Mouse (Mus musculus) hindlimb bud, embryonic 11.5 days (tissue): ENCODE data around the gene Tmem131.

Experiments used
- DNase-seq: peaks from one replicate; pipeline ENCODE4 v3.0.0-alpha.2; 2012; ENCODE audit warnings: low read depth, low spot score; ENCODE audit errors: extremely low spot score

Gene Tmem131

DNA sequence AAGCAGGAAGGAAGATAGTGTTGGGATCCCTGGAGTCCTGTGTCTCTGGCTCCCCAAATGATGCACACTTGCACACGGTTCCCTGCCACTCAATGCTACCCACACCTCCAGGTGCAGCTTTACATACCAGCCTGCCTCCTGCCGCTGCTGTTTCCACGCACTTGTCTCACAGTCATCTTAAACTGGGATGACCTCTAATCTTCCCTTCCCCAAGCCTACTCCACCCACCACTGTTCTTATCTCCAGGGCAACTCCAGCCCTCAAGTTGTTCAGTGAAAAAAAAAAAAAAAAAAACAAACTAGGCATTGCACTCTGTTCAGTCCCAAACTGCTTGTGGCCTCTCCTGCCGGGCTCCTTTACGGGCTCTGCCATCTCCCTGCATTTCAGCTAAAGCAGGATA is at the start of gene Tmem131:
Tmem131 (minus strand) TSS at position 14 of the 400 bp plus-strand sequence.
- no peak for DNase-seq

- DNase-seq, result no peak
Measured at GRCm38 (mm10) chr1:36988561-36988960, 45.1 kb upstream of the Tmem131 start.

GRCm38 (mm10) chr1:36988161-36988560 is 44.7 kb upstream of the Tmem131 start:
- DNase-seq, result no peak

DNA sequence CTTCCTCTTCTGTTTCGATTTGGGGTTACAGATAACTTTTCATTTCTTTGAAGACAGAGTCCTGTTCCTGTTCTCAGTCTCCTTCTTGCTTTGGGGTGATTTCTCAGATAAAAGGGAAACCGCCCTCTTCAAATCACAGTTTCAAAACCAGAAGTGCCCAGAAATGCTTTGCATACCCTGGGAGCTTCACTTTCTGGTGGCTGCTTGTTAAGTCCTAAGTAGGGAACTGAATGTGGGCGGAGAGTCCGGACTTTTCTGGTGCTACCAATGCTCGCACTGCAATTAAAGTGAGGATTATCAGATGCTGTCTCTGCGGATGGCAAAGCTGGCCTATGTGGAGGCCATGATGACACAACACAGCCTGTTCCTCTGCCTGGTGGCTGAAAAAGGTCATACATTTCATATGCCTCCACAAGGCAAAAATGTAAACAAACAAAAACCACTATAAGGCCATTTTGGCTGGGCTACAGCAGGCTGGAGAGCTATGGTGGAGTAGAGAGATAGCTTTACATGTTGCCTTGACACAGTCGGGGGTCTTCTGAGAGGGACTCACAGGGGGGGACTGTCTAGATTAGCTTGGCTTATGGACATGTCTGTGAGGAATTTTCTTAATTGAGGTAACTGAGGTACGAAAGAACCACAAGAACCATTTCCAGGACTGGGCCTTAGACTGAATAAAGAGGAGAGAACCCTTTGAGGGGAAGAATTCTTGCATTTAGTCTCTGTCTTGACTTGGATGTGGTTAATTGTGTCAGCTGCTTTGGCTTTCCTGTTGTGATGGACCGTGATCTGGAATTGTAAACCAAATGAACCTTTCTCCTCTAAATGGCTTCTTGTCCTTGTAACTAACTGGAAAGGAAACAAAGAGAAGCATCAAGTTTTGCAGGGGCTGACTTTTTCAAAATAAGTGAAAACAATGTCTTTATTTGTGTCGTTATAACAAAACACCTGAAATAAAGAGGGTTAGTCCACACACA is 44.0 kb upstream of the Tmem131 start:
- DNase-seq, result no peak

DNA sequence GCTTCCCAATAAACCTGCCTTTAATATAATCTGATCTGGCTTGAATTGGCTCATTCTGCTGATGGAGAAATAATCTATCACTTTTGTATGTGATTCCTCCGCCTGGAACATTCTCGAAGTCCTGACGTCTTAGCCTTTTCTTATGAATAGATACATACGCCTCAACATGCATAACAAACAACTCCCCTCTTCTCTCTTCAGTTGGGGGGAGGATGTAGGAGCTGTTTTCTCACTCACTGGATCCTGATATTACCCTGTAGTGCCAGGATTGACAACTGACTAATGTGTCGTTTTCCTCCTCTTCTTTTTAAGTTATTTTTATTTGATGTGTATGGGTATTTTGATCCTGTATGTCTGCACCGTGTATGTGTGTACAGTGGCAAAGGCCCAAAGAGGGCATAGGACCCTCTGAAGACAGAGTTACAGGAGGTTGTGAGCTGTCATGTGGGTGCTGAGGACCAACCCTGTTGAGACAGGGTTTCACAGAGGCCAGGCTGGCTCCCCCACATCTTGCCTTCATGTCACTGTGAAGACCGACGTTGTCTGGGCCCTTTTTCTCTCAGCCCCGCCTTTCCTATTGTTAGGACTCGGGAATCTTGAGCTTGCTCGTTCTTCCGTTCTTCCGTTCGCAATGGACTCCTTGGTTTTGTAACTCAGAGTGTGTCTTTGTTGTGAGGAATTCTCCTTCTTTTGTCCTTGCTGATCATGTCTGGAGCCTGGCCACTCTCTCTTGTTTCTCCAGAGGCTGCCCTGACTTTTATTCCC is 43.1 kb upstream of the Tmem131 start:
- DNase-seq, result no peak

DNA sequence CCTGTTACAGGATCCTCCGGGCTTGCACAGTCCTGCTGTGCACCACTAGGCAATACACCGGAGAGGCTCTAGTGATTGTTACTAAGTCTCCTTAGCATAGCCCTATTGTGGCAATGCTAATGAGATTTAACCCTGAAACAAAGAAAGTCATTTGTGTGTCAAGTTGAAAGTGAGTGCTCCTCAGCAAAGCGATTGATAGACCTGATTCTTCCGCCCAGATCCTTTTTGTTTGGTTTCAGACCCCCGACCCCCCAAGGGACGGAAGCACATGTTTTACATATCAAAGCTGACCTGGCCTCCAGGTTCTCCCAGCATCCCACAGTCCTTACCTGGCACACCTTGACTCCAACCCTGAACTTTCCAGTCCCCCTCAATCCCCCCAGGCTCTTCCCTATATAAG is 42.4 kb upstream of the Tmem131 start:
- no peak for DNase-seq

DNA sequence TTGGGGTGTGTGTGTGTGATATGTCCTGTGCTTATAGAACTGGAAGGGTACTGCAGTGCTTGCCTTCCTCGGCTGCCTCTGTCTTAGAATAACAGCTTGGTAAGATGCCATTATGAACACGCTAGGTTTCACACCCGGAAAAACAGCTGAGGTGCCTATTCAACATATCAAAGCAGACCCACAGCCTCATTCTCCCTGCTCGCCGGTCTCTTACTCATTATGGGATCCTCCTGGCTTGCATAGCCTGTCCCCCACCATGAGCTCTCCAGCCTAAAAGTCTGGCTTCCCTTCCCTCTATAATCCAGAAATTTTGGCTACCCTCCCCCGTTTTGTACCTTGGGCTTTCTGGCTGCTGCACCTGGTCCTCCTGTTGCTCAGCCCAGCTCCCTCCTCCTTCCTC is 40.9 kb upstream of the Tmem131 start:
- no peak for DNase-seq

GRCm38 (mm10) chr1:36983754-36984153 is 40.3 kb upstream of the Tmem131 start:
- no peak for DNase-seq

- DNase-seq, result no peak
Measured at GRCm38 (mm10) chr1:36982191-36982961, 38.9 kb upstream of the Tmem131 start.

DNA sequence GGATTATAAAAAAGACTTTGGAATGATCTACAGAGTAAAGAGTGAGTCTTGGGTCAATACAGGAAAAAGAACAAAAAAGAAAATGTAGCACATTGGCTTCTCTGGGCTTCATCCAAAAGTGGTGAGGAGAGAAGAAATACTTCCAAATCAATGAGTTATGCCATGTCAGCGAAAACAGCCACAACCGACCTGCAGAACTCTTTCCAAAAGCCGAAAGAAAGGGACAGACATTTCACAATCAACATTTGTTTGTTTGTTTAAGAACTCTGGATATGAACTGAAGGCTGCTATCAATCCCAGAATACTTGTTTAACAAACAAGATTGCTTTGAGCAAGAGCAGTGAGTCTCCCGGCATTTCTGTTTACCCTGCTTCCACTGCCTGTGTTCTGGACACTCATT is 33.3 kb upstream of the Tmem131 start:
- DNase-seq, result no peak

DNA sequence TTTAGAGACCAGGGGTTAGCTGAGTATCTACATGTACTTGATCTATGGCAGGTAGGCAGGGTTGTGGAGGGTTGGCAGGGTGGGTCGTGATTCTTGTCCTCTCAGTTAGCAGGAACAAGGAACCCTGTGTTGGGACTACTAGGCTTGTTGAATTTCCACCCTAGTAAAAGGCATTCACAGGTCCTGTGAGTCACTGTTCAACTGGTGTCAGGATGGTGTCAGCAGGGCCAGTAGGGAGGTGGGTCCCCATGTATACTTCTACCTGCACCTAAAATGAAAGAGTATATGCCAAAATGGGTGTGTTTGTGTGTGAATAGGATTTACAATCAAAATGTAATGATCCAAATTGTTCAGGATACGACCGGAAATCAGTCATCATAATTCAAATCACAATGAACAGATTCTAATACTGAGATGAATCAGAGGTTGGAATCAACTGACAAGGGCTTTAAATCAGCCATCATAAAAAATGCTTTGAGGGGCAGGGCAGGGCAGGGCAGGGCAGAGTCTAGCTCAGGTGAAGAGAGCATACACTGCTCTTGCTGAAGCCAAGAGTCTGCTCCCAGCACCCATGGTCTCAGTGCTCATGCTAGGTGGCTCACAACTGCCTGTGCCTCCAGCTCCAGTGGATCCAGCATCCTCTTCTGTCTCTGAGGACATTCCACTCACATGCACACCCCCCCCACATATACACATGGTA is 27.6 kb upstream of the Tmem131 start:
- no peak for DNase-seq

GRCm38 (mm10) chr1:36965831-36966230 is 22.4 kb upstream of the Tmem131 start:
- DNase-seq, result no peak

DNA sequence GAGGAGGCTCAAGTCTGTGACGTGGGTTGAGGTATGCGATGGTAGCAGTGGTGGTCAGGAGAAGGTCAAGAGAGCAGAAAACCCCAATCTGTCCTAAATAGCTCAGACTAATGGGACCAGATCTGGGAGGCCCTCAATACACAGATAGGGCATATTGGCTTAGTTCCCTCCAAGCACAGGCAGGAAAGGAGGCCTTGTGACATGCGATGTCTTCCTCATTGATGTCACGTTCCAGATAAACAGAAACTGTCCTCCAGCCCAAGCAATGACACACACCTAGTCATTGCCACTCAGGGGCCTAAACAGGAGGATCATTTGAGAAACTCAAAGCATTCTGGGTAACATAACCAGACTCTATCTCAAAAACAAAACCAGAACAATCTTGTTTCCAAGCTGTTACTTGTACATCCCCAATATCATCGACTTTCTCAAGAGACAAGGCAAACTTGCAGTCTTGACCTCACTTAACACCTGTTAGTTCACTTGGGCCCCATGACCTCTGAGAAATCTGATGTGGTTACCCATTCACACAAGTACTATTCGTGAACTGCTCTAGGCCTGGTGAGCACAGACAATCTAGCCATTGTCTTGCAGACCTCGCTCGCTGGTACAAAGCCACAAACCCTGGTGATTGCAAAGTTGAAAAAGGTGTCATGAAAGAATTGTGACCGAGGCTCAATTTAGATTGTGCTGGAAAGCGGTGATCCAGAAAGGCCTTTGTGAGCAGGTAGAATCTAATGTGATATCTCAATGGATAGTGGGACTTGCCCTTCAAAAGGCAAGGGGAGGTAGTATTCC is 19.1 kb upstream of the Tmem131 start:
- no peak for DNase-seq

DNA sequence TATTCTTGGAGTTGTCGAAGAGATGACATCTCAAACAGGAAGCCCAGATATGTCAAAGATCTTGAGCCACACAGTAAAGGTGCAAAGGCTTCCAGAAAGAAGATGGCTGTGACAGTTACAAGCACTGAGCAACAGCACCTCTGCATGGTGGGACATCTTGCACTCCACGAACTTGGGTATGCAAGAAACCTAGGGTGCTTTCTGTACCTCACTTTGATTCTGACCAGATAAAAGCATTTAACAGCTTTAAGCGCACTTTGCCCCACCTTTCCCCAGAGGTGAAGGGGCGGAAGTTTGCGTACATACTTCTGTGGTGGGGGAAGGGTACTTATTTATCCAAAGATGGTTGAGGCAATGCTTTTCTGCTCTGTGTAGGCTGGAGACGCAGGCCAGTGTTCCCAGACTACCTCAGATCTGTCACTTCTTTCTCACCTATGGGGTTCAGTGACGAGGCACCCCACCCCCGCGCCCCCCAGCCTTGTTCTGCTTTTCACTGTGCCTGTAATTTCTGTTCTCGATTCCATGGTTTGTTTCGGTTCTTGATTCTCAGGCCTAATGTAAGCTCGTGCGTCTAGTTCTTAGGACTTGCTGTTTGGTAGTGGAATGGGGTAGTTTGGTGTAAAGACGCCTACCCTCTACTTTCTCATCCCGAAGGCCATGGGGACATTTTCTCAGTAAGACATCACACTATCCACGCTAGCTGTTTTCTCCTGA is 17.2 kb upstream of the Tmem131 start:
- DNase-seq, result no peak

GRCm38 (mm10) chr1:36949591-36950184 is 6.2 kb upstream of the Tmem131 start:
- DNase-seq, result no peak

- no peak for DNase-seq
Measured at GRCm38 (mm10) chr1:36947448-36947847, 4.0 kb upstream of the Tmem131 start.

GRCm38 (mm10) chr1:36940381-36940762 is 3.1 kb downstream of the Tmem131 start:
- DNase-seq, result no peak

GRCm38 (mm10) chr1:36939506-36940380 is 3.7 kb downstream of the Tmem131 start:
- DNase-seq, result peak; percentile 46
